Mouse (Mus musculus) B cell, adult 62 days (primary cell): ENCODE results near the gene Gm11563. TPM values are rescaled to one million over a fixed set of nuclear protein-coding genes. Genes with fewer than 3 reads are reported as not detected.

ENCODE experiments used
- total RNA-seq: library from RNA; stranded (reverse); gene quantifications from 4 replicates; pipeline ENCODE4 v1.2.4, GENCODE M21; 2023

Gm11563 gene
- total RNA-seq: not detected in 4 replicates

DNA sequence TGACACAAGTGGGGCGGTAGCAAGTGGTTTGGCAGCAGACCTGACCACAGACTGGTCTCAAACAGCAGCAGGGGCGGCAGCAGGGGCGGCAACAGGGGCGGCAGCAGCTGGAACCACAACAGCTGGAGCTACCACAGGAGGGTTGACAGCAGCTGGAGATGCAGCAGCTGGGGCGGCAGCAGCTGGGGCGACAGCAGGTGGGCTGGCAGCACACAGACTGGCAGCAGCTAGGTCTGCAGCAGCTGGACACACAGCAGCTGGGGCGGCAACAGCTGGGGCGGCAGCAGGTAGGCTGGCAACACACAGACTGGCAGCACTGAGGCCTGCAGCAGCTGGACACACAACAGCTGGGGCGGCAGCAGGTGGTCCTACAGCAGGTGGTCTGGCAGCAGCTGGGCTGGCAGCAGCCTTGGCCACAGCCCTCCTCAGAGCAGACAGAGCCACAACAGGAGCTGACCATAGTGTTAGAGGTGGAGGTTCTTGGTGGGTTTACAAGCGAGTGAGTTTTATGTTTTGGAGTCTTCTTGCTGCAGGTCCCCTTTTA, at the start of gene Gm11563:
TSS of gene Gm11563 (minus strand) at position 494 of the 544 bp plus-strand sequence.

DNA sequence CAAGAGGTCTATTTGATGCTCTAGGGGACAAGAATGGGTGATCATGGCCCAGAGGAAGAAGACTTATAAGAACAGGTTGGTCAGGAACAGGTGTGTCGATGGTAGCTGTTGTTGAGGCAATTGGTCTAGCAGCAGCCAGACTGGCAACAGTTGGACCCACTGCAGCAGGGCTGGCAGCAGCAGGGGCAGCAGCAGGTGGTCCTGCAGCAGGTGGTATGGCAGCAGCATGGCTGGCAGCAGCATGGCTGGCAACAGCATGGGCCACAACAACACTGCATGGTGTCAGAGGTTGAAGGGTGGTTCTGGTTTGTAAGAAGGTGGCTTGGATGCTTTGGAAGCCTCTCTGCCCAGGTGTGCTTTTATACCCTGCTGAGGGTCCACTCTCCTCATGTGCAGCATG, 31.7 kb upstream of the Gm11563 start, which contains the start of gene Gm14190:
TSS of gene Gm14190 (minus strand) at position 278 of the 400 bp plus-strand sequence.

DNA sequence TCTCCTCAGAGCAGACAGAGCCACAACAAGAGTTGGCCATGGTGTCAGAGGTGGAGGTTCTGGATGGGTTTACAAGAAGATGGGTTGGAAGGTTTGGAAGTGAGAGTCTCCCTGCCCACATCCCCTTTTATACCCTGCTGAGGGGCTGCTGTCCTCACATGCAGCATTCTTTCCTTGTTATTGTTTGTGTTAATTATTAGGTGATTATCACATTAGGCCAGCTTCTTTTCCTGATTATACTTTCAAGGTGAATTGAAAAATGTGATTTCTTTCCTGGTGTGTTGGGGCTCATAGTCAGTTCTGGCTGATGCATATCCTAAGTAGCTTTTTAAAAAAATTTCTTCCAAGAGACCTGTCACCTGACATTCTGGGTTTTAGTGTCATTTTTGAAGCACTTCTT, 7.1 kb upstream of the Gm11563 start, which contains the start of gene Krtap4-6:
TSS of gene Krtap4-6 (minus strand) at position 101 of the 400 bp plus-strand sequence.

DNA sequence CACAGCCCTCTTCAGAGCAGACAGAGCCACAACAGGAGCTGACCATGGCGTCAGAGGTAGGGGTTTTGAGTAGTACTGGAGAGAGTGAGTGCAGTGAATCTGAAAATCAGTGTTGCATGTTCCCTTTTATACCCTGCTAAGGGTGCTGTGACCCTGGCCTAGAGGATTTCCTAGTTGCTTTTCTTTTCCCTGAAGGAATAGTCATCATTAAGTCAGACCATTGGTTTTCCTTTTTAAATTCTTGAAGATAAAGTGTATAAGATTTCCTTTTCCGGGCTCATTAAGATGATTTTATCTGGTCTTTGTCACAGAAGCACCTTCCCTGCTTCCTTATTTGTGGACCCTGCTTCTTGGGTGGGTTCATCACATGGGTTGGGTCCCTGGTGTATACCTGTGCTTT, 8.6 kb downstream of the Gm11563 start, which contains the start of gene Gm11555:
TSS of gene Gm11555 (minus strand) at position 101 of the 400 bp plus-strand sequence.

DNA sequence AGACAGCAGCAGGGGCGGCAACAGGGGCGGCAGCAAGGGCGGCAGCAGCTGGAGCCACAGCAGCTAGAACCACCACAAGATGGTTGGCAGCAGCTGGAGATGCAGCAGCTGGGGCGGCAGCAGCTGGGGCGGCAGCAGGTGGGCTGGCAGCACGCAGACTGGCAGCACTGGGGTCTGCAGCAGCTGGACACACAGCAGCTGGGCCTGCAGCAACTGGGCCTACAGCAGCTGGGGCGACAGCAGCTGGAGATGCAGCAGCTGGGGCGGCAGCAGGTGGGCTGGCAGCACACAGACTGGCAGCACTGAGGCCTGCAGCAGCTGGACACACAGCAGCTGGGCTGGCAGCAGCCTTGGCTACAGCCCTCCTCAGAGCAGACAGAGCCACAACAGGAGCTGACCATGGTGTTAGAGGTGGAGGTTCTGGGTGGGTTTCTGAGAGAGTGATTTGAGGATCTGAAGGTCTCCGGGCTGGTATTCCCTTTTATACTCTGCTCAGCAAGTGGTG, 15.1 kb downstream of the Gm11563 start, which contains the start of gene Krtap4-7:
TSS of gene Krtap4-7 (minus strand) at position 455 of the 505 bp plus-strand sequence.

DNA sequence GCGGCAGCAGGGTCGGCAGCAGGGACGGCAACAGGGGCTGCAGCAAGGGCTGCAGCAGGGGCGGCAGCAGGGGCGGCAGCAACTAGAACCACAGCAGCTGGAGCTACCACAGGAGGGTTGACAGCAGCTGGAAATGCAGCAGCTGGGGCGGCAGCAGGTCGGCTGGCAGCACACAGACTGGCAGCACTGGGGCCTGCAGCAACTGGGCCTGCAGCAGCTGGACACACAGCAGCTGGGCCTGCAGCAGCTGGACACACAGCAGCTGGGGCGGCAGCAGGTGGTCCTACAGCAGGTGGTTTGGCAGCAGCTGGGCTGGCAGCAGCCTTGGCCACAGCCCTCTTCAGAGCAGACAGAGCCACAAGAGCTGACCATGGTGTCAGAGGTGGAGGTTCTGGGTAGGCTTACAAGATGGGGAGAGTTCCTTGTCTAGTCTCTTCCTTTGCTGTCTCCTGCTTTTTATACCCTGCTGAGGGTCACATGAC, 24.1 kb downstream of the Gm11563 start, which contains the start of gene Krtap4-2:
TSS of gene Krtap4-2 (minus strand) at position 432 of the 482 bp plus-strand sequence.

DNA sequence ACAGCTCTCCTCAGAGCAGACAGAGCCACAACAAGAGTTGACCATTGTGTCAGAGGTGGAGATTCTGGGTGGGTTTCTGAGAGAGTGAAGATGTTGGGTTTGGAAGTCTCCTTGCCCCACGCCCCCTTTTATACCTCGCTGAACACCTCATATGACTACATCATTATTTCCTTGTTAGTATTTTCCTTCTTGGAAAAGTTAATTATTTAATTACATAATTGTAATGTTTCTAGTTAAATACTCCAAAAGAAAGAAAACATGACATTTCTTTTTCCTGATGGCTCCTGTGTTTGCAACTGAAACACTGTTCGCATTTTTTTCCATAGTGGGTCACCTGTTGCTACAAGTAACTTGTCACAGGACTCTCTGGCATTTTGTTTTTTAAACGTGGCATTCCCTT, 30.6 kb downstream of the Gm11563 start, which contains the start of gene Krtap4-1:
TSS of gene Krtap4-1 (minus strand) at position 101 of the 400 bp plus-strand sequence.

DNA sequence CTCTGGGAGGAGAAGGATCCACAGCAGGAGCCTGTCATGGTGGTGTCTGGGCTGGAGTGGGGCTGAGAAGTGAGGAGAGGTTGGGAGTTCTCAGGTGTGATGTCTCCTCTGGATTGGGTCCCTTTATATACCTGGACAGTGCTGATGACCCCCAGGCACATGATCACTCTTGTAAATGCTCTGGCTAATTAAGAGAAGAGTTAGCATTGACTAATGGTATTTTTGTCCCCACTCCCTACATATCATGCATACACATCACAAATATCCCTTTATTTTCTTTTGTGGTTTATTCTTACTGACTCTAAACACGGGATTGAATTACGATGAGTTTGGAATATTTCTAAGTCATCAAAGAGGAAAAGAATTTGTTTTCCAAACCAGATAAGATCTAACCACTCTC, 38.4 kb downstream of the Gm11563 start, which contains the start of gene Gm11562:
TSS of gene Gm11562 (minus strand) at position 101 of the 400 bp plus-strand sequence.

DNA sequence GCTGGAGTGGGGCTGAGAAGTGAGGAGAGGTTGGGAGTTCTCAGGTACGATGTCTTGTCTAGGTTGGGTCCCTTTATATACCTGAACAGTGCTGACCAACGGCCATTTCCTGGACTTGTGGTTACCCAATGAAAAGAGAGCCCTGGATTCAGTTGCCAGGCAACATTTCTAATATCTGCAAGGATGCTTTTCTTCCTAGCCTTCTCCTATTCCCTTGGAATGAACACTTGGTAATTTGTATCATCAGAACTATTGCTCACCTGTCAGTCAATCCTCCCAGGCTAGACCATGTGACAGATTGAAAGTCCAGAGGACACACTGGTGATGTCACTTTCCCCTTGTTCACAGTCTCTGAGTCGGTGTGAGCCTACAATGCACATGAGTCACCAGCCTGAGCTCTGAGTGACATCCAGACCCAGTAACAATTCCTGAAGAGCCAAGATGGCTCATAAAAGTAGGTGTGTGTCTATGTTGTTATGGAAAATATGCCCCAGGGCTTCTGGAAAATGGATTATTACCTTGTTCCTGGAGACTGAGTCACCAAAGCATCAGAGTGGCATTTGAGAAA, 43.9 kb downstream of the Gm11563 start, which contains the start of gene Krtap2-4:
TSS of gene Krtap2-4 (minus strand) at position 51 of the 568 bp plus-strand sequence.

DNA sequence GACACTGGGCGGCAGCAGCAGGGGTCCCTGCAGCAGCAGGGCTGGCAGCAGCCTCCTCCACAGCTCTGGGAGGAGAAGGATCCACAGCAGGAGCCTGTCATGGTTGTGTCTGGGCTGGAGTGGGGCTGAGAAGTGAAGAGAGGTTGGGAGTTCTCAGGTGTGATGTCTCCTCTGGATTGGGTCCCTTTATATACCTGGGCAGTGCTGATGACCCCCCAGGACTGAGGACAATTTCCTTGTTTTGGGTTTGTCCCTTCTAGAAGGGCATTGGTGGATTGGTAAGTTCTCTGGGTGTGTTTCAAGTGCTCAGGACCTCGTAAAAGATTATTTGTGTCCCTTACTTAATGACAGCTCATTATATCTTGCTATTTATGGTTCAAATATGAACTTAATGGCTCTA, 48.7 kb downstream of the Gm11563 start, which contains the start of gene Gm11937:
TSS of gene Gm11937 (minus strand) at position 101 of the 400 bp plus-strand sequence.

Other genes with a start within 250 kb of the Gm11563 start
- not detected in 4 replicates for gene Krt12, start 236.7 kb downstream of the Gm11563 start, total RNA-seq
- gene Krt20, start 220.8 kb downstream of the Gm11563 start, total RNA-seq: not detected in 4 replicates
- not detected in 4 replicates for gene Krt23, start 165.8 kb downstream of the Gm11563 start, total RNA-seq
- not detected in 4 replicates for gene Krt39, start 137.6 kb downstream of the Gm11563 start, total RNA-seq
- gene Krt40, start 115.8 kb downstream of the Gm11563 start, total RNA-seq: not detected in 4 replicates
- not detected in 4 replicates for gene Krtap3-3, start 108.1 kb downstream of the Gm11563 start, total RNA-seq
- not detected in 4 replicates for gene Krtap3-2, start 102.1 kb downstream of the Gm11563 start, total RNA-seq
- not detected in 4 replicates for gene Gm11939, start 99.5 kb downstream of the Gm11563 start, total RNA-seq
- gene Krtap3-1, start 92.3 kb downstream of the Gm11563 start, total RNA-seq: not detected in 4 replicates
- not detected in 4 replicates for gene Krtap1-5, start 77.9 kb downstream of the Gm11563 start, total RNA-seq
- not detected in 4 replicates for gene Krtap1-4, start 75.3 kb downstream of the Gm11563 start, total RNA-seq
- not detected in 4 replicates for gene Krtap1-3, start 67.6 kb downstream of the Gm11563 start, total RNA-seq
- not detected in 4 replicates for gene Krtap9-3, start 60.9 kb downstream of the Gm11563 start, total RNA-seq
- not detected in 4 replicates for gene Gm11938, start 55.7 kb downstream of the Gm11563 start, total RNA-seq
- not detected in 4 replicates for gene Gm11937, start 48.8 kb downstream of the Gm11563 start, total RNA-seq
- not detected in 4 replicates for gene Krtap2-4, start 44.1 kb downstream of the Gm11563 start, total RNA-seq
- not detected in 4 replicates for gene Gm11562, start 38.5 kb downstream of the Gm11563 start, total RNA-seq
- not detected in 4 replicates for gene Krtap4-1, start 30.7 kb downstream of the Gm11563 start, total RNA-seq
- not detected in 4 replicates for gene Krtap4-2, start 23.9 kb downstream of the Gm11563 start, total RNA-seq
- gene Krtap4-7, start 14.9 kb downstream of the Gm11563 start, total RNA-seq: not detected in 4 replicates
- not detected in 4 replicates for gene Gm11555, start 8.7 kb downstream of the Gm11563 start, total RNA-seq
- gene Krtap4-6, start 7.0 kb upstream of the Gm11563 start, total RNA-seq: not detected in 4 replicates
- not detected in 4 replicates for gene Gm14190, start 31.8 kb upstream of the Gm11563 start, total RNA-seq
- gene Gm14180, start 75.3 kb upstream of the Gm11563 start, total RNA-seq: not detected in 4 replicates
- gene Gm11595, start 114.0 kb upstream of the Gm11563 start, total RNA-seq: not detected in 4 replicates
- not detected in 4 replicates for gene Krtap4-8, start 121.7 kb upstream of the Gm11563 start, total RNA-seq
- gene Krtap4-9, start 126.2 kb upstream of the Gm11563 start, total RNA-seq: not detected in 4 replicates
- not detected in 4 replicates for gene Gm11596, start 134.5 kb upstream of the Gm11563 start, total RNA-seq
- gene Gm11569, start 140.0 kb upstream of the Gm11563 start, total RNA-seq: not detected in 4 replicates
- gene Gm11554, start 145.5 kb upstream of the Gm11563 start, total RNA-seq: not detected in 4 replicates
- not detected in 4 replicates for gene Krtap4-13, start 150.9 kb upstream of the Gm11563 start, total RNA-seq
- gene Gm11564, start 156.7 kb upstream of the Gm11563 start, total RNA-seq: not detected in 4 replicates
- not detected in 4 replicates for gene 2300003K06Rik, start 179.1 kb upstream of the Gm11563 start, total RNA-seq
- not detected in 4 replicates for gene Krtap4-16, start 192.6 kb upstream of the Gm11563 start, total RNA-seq
- gene Gm11568, start 199.0 kb upstream of the Gm11563 start, total RNA-seq: not detected in 4 replicates
- gene Gm11559, start 205.5 kb upstream of the Gm11563 start, total RNA-seq: not detected in 4 replicates
- gene Krtap9-1, start 214.4 kb upstream of the Gm11563 start, total RNA-seq: not detected in 4 replicates
- not detected in 4 replicates for gene Gm11567, start 220.2 kb upstream of the Gm11563 start, total RNA-seq
- not detected in 4 replicates for gene Krtap31-1, start 249.0 kb upstream of the Gm11563 start, total RNA-seq